Mouse (Mus musculus): Measurements from ENCODE around the gene Slc9a3r1.

Gene Slc9a3r1
- long read RNA-seq, experiment 1, partial matches to known transcripts: 2 of 6 reads
- long read RNA-seq, experiment 1, other reads (novel, unspliced or antisense): 0 of 6 reads
- long read RNA-seq, experiment 2, transcript Slc9a3r1-201 (6 exons, 1,925 nt): major isoform, 7 of 9 reads
- long read RNA-seq, experiment 2, partial matches to known transcripts: 2 of 9 reads
- long read RNA-seq, experiment 2, other reads (novel, unspliced or antisense): 0 of 9 reads

GRCm38 (mm10) chr11:115162832-115163480, at the start of gene Slc9a3r1:
Gene Slc9a3r1 (plus strand): TSS chr11:115163341.
- intact Hi-C loops (cut with DNase I): no loop called here

DNA sequence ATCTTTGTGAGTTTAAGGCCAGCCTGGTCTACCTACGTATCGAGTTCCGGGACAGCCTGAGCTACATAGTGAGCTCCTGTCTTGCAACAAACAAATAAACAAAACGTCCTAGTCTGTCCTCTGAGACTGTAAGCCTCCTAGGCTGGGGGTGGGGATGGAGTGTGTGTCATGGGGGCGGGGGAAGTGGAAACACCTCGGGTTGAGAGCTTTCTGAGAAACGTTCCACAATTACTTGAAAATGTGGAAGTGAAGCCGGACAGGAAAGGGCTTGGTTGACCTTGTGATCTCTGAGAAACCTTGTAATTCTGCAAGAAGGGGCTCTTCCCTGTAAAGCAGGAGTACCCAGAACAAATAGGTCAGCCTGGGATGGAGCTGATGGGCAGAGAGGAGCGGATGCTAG, 43.7 kb upstream of the Slc9a3r1 start:
- intact Hi-C loops (cut with DNase I): no loop called here

DNA sequence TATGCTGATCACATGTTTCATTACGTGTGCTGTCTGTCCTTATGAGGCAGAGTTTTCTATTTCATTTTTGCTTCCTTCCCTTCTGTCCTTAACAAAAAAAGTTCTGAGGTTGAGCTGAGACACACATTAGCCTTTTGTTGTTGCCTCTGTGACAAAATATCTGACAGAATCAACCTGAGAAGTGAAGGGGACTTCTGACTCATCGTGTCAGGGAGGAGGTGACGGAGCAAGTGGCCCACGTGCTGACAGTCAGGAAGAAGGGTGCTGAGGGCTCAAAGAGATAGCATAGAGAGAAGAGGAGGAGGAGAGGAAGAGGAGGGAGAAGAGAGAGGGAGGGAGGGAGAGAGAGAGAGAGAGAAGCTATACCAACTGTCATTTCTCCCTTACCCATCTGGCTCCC, 34.7 kb upstream of the Slc9a3r1 start:
- intact Hi-C loops (cut with DNase I): no loop called here

- intact Hi-C loops (cut with DNase I): no loop called here
Observed at GRCm38 (mm10) chr11:115129508-115130126, 33.5 kb upstream of the Slc9a3r1 start.

DNA sequence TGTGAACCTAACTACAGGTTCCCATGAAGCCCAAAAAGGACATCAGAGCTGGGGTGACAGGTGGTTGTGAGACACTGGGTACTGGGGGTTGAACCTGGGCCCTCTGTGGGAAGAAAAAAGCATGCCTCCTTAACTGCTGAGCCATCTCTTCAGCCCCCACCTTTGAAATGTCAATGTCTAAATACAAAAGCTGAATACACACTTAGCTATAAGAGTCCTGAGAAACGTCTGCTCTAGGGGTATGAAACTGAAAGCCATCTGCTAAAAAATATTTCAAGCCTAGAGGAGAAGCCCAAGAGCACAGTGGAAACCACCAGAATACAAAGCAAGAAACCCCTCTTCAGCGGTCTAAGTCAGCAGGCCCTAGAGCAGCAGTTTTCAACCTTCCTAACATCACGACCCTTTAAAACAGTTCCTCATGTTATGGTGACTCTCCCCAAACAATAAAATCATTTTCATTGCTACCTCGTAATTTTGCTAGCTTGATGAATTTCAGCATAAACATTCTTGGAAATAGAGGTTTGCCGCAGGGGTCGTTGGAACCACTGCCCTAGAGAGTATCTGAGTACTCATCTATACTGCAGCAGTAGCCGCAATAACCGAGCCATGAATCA, 31.3 kb upstream of the Slc9a3r1 start:
- intact Hi-C loops (cut with DNase I): no loop called here

GRCm38 (mm10) chr11:115133800-115134199, 29.3 kb upstream of the Slc9a3r1 start, which contains the start of gene Cd300lf:
Gene Cd300lf (minus strand): TSS chr11:115133992.
- intact Hi-C loops (cut with DNase I): no loop called here

GRCm38 (mm10) chr11:115138597-115139262, 24.4 kb upstream of the Slc9a3r1 start:
- intact Hi-C loops (cut with DNase I): no loop called here

- intact Hi-C loops (cut with DNase I): loop anchor here (10.0 kb wide), 1 partner anchor 347 kb away; the partner anchor contains the start of genes Btbd17 and Gpr142
Observed at GRCm38 (mm10) chr11:115141970-115142369, 21.2 kb upstream of the Slc9a3r1 start.

DNA sequence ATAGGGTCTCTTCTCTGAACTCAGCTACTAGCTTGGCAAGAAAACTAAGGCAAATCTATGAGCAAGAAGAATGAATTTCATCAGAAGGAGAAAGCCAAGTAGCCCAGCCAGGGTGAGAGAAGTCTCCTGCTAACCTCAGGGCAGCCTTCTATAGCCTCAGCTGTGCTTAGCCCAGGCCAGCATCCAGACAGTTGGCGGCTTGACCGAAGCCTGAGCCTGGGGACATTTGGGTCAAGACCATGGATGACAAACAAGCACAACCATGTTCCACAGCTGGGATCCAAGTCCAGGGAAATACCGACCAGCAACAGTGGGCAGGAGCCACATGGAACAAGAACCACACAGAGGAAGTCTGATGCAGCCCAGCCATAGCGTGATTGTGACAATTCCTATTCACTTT, 15.3 kb upstream of the Slc9a3r1 start:
- intact Hi-C loops (cut with DNase I): loop anchor here (10.0 kb wide), 1 partner anchor 353 kb away; the partner anchor contains the start of genes Btbd17 and Gpr142

DNA sequence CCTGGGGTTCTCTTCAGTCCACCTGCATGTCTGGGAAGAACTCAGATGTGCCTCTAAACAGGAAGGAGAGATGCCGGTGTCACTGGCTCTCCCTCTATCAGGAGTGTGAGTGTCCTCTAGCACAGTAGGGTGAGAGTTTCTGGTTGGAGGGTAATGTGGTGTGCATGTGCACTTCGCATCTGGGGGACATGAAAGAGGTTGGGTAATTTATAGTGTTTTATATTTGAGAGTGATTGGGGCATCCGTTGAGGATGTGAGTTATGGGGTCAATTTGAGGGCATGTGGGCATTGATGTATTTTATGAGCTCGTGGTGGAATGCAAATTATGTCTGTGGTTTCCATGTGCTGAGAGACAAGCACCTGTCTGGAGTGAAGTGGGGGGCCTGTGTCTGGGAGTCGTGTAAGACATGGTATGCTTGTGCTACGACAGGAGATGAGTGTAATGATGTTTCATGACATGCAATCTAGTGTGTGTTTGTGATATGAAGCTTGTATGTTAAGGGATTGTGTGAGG, 12.3 kb upstream of the Slc9a3r1 start:
- intact Hi-C loops (cut with DNase I): no loop called here

GRCm38 (mm10) chr11:115151755-115152429, 11.2 kb upstream of the Slc9a3r1 start:
- intact Hi-C loops (cut with DNase I): no loop called here

DNA sequence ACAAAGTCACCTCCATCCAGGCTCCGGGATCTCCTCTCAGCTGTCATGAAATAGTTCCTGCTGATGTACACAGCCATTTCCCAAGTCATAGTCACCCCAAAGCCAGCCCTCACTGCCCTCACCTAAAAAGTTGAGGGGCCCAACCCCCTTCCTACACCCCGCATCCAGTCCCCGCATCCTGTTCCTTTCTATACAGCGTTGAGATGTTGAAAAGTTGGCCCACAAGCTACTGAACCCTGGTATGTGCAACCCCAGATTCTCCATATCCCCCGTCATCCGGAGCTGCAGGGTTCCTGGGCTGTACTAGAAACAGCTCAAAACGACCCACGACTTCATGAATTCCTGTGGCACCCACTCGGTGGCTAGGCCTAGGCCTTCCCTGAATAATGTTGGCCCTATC, 10.1 kb upstream of the Slc9a3r1 start:
- intact Hi-C loops (cut with DNase I): loop anchor here (1.0 kb wide), 1 partner anchor 70 kb away; no protein-coding TSS in a partner anchor

GRCm38 (mm10) chr11:115153699-115154292, 9.3 kb upstream of the Slc9a3r1 start:
- intact Hi-C loops (cut with DNase I): loop anchor here (1.0 kb wide), 1 partner anchor 70 kb away; no protein-coding TSS in a partner anchor

DNA sequence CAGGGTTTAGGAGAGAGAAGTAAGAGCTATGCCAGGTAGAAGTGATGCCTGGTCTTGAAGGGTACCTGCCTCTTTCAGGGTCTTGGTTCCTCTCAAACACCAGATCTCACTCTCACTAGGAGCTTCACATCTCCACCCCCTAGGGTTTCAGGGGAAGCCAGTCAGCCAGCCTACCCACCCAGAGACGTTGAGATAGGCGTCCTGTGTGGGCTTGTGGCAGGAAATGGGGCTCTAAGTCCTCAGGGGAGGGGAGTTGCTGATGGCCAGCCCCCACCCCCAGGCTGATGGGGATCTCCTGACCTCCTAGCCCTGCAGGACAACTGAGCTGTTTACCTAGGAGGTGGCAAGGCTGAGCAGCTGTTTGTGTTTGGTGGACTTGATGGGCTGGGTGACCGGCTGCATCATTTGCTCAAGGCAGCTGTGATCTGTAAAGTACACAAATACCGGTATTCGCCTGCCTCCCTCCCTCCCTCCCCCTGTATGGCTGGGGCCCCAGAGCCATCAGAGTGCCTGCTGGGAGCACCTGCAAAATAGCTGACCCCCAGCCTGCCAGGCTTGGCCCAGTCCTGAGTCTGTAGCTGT, 8.0 kb upstream of the Slc9a3r1 start:
- intact Hi-C loops (cut with DNase I): no loop called here

DNA sequence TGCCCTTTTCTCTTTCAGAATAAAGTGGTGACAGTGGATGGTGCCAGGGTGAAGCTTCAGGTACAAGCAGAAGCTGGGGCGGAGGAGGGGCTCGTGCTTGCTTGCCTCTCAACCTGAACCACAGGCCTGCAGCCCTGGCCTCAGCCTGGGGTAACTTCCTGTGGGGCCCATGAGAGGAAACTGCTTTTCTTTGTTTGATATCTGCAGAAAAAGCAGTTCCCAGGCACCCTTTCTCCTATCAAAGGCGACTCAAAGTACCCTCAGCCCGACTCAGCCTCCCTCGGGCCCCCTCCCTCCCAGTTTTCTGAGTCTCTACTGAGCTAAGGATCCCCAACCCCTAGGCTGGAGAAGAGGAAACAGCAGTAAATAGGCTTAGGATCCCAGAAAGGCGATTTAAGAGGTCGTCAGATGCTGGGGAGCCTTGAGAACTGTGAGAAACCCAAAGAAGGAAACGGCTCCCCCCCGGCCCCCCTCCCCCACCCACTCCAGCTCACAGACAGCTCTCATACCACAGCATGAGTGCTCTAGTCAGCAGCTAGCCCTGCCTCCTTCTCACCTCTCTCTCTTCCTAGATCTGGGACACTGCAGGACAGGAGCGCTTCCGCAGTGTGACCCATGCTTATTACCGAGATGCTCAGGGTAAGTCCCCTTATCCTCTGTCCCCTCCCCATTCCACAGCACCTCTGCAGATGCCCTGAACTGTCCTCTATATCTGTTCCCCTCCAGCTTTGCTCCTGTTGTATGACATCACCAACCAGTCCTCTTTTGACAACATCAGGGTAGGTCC, 5.0 kb upstream of the Slc9a3r1 start:
- intact Hi-C loops (cut with DNase I): no loop called here

DNA sequence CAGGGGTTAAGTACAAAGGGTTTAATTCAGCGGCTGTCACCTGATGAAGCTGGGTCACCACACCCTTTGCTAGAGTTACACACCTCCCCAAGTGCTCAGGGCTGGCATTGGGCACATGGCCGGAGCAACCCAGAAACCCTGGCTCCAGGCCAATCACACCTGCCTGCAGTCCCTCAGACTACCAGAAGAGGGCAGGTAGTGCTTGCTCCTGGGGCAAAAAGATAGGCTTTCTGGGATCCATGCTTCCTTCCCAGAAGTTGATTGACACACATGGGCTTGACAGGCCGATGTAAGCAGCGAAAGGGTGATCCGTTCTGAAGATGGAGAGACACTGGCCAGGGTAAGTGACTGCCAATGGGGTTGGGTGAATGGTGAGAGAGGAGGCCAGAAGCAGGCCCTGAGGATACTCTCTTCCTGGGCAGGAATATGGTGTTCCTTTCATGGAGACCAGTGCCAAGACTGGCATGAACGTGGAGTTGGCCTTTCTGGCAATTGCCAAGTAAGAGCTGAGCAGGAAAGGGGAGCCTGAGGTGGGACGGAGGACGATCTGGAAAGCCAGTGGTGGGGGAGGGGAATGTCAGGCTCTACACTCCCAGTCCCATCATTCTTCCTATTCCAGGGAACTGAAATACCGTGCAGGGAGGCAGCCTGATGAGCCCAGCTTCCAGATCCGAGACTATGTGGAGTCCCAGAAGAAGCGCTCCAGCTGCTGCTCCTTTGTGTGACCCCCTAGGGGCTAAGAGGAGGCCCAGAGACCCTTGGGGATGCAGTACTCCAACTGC, 2.9 kb upstream of the Slc9a3r1 start:
- intact Hi-C loops (cut with DNase I): no loop called here

DNA sequence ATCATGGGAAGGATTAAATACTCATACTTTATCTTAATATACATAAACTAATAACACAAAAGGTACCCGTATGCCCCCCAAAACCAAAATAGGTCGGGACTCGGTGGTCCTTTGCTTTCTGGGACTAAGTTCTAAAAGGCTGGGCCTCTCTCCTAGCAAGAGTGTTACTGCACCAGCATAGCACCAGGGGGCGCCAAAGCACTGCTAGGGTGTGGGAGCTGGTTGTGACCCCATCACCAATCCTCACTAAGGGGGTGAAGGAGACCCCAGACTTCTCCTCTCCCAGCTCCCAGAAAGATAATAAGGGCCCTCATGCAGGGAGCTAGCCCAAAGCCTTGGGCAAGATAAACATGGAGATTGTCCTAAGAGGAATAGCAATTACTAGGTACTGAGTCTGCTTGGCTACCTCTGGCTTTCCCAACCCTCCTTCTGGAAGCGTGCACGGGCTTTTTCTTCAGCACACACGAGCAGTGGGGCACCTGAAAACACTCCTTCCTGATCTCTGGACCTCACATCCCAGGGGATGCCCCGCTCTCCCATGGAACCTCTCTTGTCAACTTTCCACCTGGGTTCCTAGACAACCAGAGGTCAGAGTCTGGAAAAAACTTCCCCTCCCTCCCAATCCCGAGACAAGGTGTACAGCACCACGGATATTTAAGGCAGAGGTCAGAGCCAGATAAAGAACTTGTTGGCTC, 2.1 kb upstream of the Slc9a3r1 start:
- intact Hi-C loops (cut with DNase I): loop anchor here (1.0 kb wide), 1 partner anchor 21 kb away; no protein-coding TSS in a partner anchor
